Mouse (Mus musculus): ENCODE results near the gene Endou.

The Endou gene

GRCm38 (mm10) chr15:97725198-97725785 is 5.8 kb downstream of the Endou start:
- DNase-seq: no peak

- no peak for DNase-seq
Measured at GRCm38 (mm10) chr15:97724346-97725197, 6.6 kb downstream of the Endou start.

GRCm38 (mm10) chr15:97723536-97724345 is 7.4 kb downstream of the Endou start:
- no peak for DNase-seq

DNA sequence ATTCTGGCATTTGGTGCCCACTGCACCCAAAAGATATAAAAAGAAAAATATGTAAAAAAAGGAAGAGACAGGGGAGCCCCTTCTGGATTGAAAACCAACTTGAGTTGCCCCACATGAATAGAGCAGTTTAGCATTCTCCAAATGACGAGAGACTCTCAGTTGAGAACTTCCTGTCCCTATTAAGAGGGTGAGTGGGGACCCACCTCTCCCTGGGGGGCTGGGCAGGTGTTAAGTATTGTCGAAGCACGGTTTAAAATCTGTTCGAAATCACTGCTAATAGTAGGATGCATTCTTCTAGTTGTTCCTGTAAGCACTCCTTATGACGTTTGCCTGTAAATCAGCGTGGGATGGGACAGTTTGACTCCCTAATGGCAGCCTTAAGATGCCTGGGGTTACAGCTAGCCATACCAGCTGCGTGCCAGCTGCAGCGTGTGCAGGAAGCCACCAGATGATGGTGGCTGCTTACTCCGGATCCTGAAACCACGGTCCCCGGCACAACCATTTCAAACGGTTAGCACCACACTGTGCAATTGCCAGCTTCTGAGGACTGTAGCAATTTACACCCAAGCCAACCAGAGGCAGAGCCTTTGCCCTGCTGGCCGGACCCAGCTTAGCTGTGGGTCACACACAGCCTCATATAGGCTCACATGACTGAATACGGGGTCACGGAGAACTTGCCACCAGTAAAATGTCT is 10.0 kb downstream of the Endou start:
- no peak for DNase-seq

DNA sequence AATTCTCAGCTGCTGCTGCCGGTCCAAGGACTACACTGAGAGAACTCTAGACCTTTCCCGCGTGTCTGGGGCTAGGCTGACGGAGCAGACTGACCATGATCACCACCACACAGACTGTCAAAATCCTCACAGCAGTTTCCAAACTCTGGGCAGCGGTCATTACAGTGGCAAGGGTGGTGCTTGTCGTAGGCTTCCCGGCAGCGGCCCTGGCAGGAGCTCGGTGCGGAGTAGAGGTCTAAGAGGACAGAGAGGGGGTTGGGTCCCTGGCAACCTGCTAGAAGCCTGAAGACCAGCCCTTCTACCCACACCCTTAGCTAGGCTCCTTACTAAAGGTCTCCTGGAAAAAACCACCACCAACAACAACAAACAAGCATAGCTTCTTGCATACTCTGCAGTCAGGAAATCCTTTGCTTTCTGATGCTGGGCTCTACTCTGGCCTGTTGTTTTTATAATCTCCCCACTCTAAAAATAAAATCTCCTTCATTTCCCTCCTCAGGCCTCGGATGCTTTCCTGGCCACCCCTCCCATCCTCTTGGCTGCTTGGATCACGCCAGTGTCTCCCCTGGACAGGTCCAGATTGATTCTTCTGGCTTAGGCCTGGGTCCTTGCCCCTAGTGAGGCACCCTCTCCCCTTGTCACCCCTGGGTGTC is 11.0 kb downstream of the Endou start:
- DNase-seq: peak; percentile 31

GRCm38 (mm10) chr15:97719494-97719893 is 11.6 kb downstream of the Endou start:
- DNase-seq: no peak

DNA sequence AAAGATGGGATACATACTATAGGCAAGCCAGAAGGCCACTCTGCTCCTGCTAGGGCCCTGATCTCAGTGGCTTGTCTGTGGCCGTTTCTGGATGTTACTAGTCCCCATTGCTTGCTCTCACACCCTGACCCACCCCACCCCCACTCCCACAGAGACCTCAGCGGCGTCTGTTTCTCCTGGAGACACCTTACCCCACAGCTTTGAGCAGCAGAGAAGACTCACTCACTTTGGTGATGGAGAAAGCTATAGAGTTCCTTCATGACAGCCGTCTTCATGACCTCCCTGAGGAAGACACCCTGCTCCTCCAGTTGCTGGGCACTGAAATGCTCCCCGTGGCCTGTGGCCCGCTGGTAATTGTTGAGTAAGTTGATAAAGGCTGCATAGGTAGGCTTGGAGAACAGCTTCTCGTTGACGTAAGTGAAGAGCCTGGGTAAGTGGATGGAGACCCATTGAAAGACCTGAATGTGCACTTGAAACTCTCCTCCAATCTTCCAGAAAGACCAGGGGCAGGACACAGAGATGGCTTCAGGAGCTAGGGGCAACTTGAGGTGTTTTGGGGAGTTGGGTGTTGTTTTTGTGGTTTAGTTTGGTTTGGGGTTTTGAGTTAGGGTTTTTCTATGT is 12.5 kb downstream of the Endou start:
- no peak for DNase-seq

GRCm38 (mm10) chr15:97717861-97718534 is 13.1 kb downstream of the Endou start:
- DNase-seq: peak; percentile 75

DNA sequence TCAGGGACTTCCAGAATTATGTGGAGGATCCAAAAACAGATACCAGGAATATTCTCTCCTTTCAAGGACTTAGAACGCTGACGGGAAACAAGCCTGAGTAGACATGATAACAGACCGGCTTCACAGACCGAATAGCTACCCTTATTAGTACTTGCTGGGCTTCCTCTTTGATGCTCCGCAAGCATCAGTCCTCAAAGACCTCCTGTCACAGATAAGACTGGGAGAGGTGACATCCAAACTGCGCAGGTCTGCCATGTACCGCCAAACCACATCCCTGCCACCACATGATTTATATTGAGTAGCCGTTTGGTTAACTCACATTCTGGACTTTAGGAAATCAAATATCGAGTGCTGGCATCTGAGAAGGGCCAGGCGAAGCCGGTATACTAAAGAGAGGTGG is 14.4 kb downstream of the Endou start:
- no peak for DNase-seq

GRCm38 (mm10) chr15:97715734-97716133 is 15.4 kb downstream of the Endou start:
- no peak for DNase-seq

- no peak for DNase-seq
Measured at GRCm38 (mm10) chr15:97715083-97715482, 16.1 kb downstream of the Endou start.

DNA sequence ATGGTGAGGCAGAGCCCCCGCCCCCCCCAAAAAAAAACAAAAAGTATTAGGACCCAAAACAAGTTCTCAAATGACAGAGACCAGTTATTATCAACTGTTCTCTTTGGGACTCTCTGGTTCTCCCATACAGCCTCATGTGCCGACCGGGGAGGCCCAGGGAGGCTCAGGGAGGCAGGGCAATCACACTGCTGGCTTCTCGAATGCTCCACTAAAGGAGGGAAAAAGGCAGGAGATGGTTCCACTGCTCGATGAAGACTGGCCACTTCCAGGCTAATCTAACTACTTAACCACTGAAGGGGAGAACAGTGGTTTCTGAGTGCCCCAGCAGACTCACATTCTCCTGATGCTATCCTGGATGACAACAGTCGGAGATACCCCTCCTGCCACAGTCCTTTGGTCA is 18.6 kb downstream of the Endou start:
- no peak for DNase-seq

DNA sequence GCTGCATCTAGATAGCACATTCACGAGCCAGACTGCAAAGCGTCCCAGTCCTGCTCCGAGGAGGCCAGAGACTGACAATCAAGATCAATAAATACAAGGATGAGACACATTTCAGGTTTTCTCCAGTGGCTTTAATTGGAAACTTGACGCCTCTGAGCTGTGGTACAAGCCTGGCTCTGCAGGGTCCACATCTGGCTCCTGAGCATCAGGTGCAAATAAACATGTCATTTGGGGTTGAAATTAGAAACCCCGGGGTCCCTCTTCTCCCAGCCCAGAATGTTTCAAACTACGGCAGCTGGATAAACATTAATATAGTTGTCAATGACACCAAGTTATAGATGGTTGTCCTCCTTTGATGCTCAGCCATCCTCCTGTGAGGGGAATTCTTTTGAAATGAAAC is 20.2 kb downstream of the Endou start:
- no peak for DNase-seq

DNA sequence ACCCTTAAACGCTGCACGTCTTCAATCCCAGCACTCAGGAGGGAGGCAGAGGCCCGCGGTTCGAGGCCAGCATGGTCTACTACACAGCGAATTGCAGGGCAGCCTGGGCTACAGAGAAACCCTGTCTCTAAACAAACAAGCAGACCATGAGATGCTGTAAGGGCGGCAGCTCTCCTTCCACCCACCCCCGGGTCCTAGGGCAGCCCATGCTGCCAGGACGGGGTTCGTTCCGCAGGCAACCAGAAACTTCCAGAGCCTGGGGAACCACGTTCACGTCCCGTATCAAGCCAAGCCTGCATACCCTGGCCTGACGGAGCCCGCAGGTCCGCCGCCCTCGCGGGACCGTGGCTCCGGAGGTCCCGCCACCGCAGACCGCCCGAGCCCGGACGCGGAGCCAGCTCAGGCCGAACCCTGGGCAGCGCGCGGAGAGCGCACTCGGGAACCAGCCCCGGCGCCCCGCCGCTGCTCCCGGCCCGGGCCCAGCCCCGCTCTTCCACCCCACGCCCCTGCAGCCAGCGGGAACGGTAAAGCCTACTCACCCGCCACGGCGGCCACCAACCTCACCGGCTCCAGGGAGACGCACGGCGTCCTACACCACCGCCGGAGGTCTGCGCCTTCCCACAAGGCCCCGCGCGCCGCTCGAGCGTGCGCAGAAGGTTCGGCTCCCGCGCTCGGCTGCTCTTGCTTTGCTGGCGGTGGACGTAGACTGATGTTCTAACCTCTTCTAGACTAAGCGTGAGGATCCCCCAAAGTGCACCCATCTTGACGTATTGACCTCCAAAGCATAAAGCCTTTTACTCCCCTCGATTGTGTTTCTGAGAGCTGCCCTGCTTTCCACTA is 25.7 kb downstream of the Endou start, which contains the start of gene Rpap3:
Rpap3 (minus strand) TSS at position 615 of the 840 bp plus-strand sequence.
- peak; percentile 86 for DNase-seq

- DNase-seq: no peak
Measured at GRCm38 (mm10) chr15:97696616-97697015, 34.5 kb downstream of the Endou start.

DNA sequence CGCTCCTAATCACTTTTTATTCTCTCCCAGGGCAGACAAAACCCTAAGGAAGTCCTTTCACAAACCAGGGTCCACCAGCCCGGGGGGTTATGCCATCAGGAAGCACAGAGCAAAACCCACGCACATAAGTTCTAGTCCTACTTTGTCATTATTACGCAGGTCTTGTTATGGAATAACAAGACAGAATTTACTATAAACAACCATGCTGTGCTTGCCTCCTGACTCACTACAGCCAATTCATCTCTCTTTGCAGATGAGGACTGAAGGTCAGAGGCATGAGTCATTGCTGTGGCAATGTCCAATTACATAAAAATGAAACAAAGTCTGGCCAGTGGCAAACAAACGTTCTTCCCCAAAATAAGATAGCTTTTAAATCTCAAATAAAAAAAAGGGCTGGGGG is 37.7 kb downstream of the Endou start:
- DNase-seq: no peak

GRCm38 (mm10) chr15:97684118-97684517 is 47.0 kb downstream of the Endou start:
- DNase-seq: no peak

- no peak for DNase-seq
Measured at GRCm38 (mm10) chr15:97682053-97682452, 49.1 kb downstream of the Endou start.

DNA sequence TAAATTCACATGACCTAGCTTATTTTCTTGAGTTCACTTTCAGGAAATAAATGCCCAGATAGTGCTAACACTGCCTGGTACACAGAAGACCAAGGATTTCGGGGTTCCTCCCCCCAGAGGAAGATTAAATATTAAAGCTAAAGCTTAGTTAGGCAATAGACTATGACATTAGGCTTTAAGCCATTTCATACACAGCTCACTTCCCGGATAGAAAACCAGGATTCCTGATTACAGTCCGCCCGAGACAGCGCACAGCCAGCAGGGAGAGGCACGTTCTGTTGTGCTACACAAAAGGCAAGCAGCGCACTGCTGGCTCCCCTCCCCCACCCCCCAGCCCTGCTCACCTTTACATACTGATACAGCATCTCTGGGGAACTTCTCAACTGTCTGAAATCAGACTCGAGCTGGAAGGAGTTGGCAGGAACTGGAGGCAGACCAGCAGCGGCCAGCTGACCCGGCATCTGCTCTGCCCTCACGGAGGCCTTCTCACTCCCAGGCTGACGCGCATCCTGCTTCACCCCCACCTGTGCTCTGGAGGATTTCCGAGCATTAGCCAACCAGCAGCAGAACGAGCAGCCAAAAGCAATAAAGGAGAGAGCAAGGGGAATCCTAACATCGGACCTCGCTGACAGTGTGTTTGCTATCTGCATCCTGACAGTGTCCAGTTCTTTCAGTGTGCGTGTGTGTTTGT is 51.0 kb downstream of the Endou start:
- DNase-seq: no peak

DNA sequence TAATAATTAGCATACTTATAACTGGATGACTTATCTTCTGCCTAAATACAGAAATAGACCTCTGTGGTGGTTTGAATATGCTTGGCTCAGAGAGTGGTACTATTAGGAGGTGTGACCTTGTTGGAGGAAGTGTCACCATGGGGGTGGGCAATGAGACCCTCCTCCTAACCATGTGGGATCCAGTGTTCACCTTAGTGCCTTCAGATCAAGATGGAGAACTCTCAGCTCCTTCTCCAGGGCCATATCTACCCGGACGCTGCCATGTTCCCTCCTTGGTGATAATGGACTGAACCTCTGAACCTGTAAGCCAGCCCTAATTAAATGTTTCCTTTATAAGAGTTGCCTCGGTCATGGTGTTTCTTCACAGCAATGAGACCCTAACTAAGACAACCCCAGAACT is 53.8 kb downstream of the Endou start:
- no peak for DNase-seq
